Mouse (Mus musculus) forebrain, embryonic 16.5 days (tissue): ENCODE results near the gene Col13a1. TPM values are rescaled to one million over a fixed set of nuclear protein-coding genes. Genes with fewer than 3 reads are reported as not detected.

ENCODE experiments used
- ATAC-seq: fragments of 200-750 bp; cut with Nextera tagmentation; 2 replicates; pipeline ENCODE4 v1.8.0; 2017; ENCODE audit warnings: mild to moderate bottlenecking, moderate library complexity
- H3K27ac ChIP-seq: fragments of 300-500 bp; sonication (generic); 2 replicates; pipeline ENCODE4 v1.5.1; 2014; ENCODE audit warnings: low read length, control low read depth
- H3K27me3 ChIP-seq: fragments of 300-500 bp; sonication (generic); replicated peaks from 2 replicates; pipeline ENCODE4 v1.6.1; 2014; ENCODE audit warnings: low read length; ENCODE audit not compliant: control insufficient read depth, insufficient read depth
- H3K36me3 ChIP-seq: fragments of 300-500 bp; sonication (generic); 2 replicates; pipeline ENCODE4 v1.6.1; 2014; ENCODE audit not compliant: control insufficient read depth, insufficient read depth
- H3K4me1 ChIP-seq: fragments of 300-500 bp; sonication (generic); replicated peaks from 2 replicates; pipeline ENCODE4 v1.6.1; 2014; ENCODE audit warnings: low read length; ENCODE audit not compliant: control insufficient read depth, insufficient read depth
- H3K4me2 ChIP-seq: fragments of 300-500 bp; sonication (generic); 2 replicates; pipeline ENCODE4 v1.6.1; 2014; ENCODE audit warnings: mild to moderate bottlenecking, low read length, control low read depth
- H3K4me3 ChIP-seq: fragments of 300-500 bp; sonication (generic); replicated peaks from 2 replicates; pipeline ENCODE4 v1.5.1; 2014; ENCODE audit warnings: mild to moderate bottlenecking, low read length, control low read depth
- H3K9ac ChIP-seq: fragments of 300-500 bp; sonication (generic); replicated peaks from 2 replicates; pipeline ENCODE4 v1.6.1; 2014; ENCODE audit warnings: low read depth, low read length, control low read depth
- H3K9me3 ChIP-seq: fragments of 300-500 bp; sonication (generic); 2 replicates; pipeline ENCODE4 v1.6.1; 2016; ENCODE audit warnings: low read length; ENCODE audit not compliant: control insufficient read depth
- WGBS: fragments of 180-500 bp; shearing (Covaris S2); extraction: QIAGEN DNeasy Blood & Tissue Kit; methylation state at CpG from one replicate; pipeline ENCODE4 v1.1.7; 2014; 5-methylcytosine and 5-hydroxymethylcytosine counted together
- polyA plus RNA-seq: library from polyadenylated mRNA; unstranded; fragments of >200 nt; fragmentation: Nextera tagmentation; extraction: Ambion mirVana; gene quantifications from 2 replicates; pipeline ENCODE4 v1.2.1, GENCODE M21; 2015

The Col13a1 gene
- polyA plus RNA-seq, 1 experiment from 2014 or later = 0.98 TPM

DNA sequence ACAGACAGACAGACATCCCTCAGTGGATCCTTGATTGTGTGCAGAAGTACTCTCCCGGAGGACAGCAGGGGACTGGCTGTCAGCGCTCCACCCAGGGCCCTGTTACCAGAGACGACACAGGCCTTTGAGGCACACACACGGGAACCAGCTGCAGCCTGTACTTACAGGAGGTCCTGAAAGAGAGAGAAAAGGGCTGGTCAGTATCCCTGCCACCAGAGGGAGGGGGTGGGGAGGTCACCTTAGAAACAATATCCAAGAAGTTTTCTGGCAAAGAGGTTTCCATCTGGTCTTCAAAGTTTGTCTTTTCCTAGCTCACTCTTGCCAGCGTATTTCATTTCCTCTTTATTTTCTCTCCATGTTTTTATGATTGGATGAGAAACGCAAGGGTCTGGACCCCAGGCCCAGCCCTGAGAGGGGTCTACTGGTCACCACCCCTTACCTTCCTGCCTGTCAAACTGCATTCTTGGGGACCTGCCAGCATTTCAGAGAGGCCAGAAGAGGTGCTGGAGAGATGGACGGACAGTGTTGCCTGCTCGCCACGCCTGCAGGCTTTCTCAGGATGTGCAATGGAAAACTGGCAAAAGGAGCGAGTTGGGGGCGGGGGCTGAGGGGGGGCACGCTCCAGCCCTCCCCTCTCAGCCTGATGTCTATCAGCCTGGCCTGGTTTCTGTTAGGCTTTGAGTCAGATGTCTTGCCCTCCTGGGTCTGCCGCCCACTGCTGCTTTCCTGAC, 58.8 kb downstream of the Col13a1 start:
- no peak for ATAC-seq
- H3K9ac ChIP-seq = no peak overlapping the region
- no peak overlapping the region for H3K4me2 ChIP-seq
- 39% methylated on average over 13 of the region's 13 CpGs for WGBS
- H3K9me3 ChIP-seq = peaks cover 7% of the 10 kb centered on the region; the same call in 1 of the 2 replicates
- H3K27me3 ChIP-seq = no peaks in the 10 kb centered on the region
- no peak overlapping the region for H3K4me3 ChIP-seq
- H3K4me1 ChIP-seq = peaks cover 5% of the 10 kb centered on the region
- no peaks in the 10 kb centered on the region for H3K36me3 ChIP-seq
- no peak overlapping the region for H3K27ac ChIP-seq

DNA sequence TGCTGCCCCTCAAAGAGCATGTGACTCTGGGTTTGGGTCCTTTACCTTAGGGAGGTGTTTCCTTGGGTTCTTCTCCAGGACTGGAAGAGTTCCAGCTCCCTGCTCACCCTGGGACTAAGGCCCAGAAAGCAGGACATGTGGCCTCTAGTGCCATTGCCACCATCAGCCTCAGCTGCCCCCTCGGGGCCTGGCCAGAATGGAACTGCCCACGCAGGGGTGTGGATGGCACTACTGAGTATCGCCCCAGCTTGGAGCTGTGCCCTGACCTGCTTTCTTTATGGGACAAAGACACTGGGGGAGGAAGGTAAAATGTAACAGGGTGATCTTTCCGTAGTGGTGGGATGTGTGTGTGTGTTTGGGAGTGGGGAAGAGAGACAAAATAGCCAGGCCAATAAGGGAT, 59.4 kb downstream of the Col13a1 start:
- peaks cover 8% of the 10 kb centered on the region; the same call in 1 of the 2 replicates for H3K9me3 ChIP-seq
- no peak overlapping the region for H3K4me3 ChIP-seq
- WGBS = 61% methylated on average over 4 of the region's 4 CpGs
- H3K4me1 ChIP-seq = peaks cover 5% of the 10 kb centered on the region
- no peak for ATAC-seq
- H3K4me2 ChIP-seq = no peak overlapping the region
- no peak overlapping the region for H3K9ac ChIP-seq
- no peaks in the 10 kb centered on the region for H3K27me3 ChIP-seq
- H3K27ac ChIP-seq = no peak overlapping the region
- H3K36me3 ChIP-seq = no peaks in the 10 kb centered on the region

DNA sequence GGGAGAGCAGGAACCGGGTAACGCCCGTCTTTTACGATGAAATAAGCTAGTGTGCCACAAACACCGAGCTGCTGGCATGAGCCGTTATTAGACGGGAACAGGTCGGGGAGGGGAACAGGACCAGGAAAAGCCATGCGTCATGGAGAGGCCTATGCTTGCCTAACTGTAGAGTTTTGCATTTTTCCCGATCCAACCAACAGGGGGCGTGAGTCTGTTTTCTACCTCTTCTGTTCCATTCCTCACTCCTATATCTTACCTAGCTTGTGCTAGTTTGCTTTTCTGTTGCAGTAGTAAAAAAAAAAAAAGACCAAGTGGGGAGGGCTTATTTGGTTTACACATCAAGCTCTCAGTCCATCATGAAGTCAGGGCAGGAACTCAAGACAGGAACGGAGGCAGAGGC, 61.8 kb downstream of the Col13a1 start:
- Histone ChIP-seq H3K4me3 (no peak overlapping the region), H3K27me3 (no peaks in the 10 kb centered on the region), H3K9ac (no peak overlapping the region), H3K4me1 (peaks cover 5% of the 10 kb centered on the region; the same call in 1 of the 2 replicates), H3K9me3 (peaks cover 11% of the 10 kb centered on the region), H3K27ac (no peak overlapping the region), H3K4me2 (no peak overlapping the region), H3K36me3 (no peaks in the 10 kb centered on the region)
- 96% methylated on average over 12 of the region's 12 CpGs for WGBS
- ATAC-seq = no peak

DNA sequence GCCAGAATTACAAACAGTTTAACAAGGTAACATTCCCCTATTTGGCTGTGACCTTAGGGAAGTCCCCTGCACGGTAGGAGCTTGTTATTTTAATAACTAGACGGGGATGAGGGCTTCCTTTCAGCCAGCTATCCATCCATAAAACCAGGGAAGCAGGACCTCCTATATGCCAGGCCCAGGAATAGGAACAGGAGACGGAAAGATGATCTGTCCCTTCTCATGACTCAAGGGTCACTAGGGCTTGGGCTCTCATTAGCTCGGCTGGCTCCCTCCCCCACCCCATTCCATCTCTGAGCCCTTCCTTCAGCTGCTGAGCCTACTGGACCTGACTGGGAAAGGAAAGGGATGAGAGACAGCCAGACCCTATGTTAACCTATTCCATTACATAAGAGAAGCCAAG, 67.1 kb downstream of the Col13a1 start:
- Histone ChIP-seq H3K27ac (no peak overlapping the region), H3K4me3 (no peak overlapping the region), H3K4me2 (no peak overlapping the region), H3K9me3 (peaks cover 11% of the 10 kb centered on the region), H3K27me3 (no peaks in the 10 kb centered on the region), H3K36me3 (no peaks in the 10 kb centered on the region), H3K9ac (no peak overlapping the region), H3K4me1 (no peaks in the 10 kb centered on the region)
- 59% methylated on average over 4 of the region's 4 CpGs for WGBS
- ATAC-seq = no peak

DNA sequence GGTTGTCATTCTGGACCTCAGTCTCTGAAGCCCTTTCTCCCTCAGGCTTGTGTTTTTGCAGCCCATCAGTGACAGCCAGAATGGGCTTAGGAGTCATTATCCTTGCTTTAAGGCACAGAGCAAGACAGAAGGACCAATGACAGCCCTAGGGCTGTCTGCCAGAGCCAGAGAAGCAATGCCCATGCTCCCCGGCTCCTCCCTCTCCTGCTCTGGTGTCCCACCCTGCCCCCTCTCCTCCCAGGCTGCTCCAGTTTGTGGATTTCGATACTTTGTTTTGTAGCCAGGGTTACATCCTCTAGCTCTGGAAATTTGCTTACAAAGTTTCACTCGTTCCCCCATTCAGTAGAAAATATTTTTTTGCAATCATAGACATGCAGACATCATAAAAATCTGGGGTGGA, 69.9 kb downstream of the Col13a1 start:
- Histone ChIP-seq H3K9ac (no peak overlapping the region), H3K9me3 (peaks cover 3% of the 10 kb centered on the region), H3K36me3 (no peaks in the 10 kb centered on the region), H3K27me3 (no peaks in the 10 kb centered on the region), H3K4me3 (no peak overlapping the region), H3K4me1 (peaks cover 3% of the 10 kb centered on the region; the same call in 1 of the 2 replicates), H3K27ac (no peak overlapping the region), H3K4me2 (no peak overlapping the region)
- ATAC-seq = no peak
- 71% methylated on average over 3 of the region's 3 CpGs for WGBS

DNA sequence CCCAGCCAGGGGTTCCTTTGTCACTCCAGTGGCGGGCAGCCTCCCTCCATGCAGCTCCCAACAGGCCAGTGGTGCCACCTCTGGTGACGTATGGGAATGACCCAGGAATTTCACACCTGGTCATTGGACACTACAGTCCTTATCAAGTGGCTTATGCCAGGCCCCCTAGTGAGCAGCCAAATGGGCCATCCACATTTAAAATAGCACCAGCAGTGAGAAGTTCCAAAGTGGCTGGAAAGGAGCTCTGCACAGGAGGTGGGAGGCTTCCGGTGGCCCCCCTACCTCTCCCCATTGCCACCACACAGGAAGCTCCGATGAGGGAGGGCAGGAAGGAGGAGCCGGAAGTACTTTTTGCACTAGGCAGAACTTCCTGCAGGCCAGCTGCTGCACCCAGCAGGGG, 72.7 kb downstream of the Col13a1 start:
- Histone ChIP-seq H3K36me3 (no peaks in the 10 kb centered on the region), H3K4me1 (peaks cover 3% of the 10 kb centered on the region; the same call in 1 of the 2 replicates), H3K27ac (no peak overlapping the region), H3K9ac (no peak overlapping the region), H3K9me3 (no peaks in the 10 kb centered on the region; the same call in 1 of the 2 replicates), H3K4me3 (no peak overlapping the region), H3K4me2 (no peak overlapping the region), H3K27me3 (no peaks in the 10 kb centered on the region)
- WGBS = 43% methylated on average over 5 of the region's 5 CpGs
- no peak for ATAC-seq

DNA sequence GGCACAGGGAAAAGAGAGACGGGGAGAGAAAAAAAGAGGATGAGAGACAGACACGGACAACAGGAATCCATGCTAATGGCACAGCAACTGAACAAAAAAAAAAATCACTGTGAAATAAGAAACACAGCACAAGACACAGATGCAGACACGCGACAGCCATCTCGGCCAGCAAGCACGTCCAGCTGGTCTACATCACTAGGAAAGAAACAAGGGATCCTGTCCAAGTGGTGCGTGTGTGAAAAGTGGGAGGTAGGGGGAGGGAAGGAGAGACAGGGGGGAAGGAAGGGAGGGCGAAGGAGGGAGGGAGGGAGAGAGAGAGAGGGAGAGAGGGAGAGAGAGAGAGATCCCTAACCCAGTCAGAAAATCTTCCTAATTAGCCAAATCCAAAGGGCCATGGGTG, 73.6 kb downstream of the Col13a1 start:
- Histone ChIP-seq H3K4me1 (peaks cover 3% of the 10 kb centered on the region; the same call in 1 of the 2 replicates), H3K36me3 (no peaks in the 10 kb centered on the region), H3K4me3 (no peak overlapping the region), H3K9me3 (no peaks in the 10 kb centered on the region; the same call in 1 of the 2 replicates), H3K4me2 (no peak overlapping the region), H3K27ac (no peak overlapping the region; the same call in 1 of the 2 replicates), H3K9ac (no peak overlapping the region), H3K27me3 (no peaks in the 10 kb centered on the region)
- ATAC-seq = no peak
- 48% methylated on average over 8 of the region's 8 CpGs for WGBS

DNA sequence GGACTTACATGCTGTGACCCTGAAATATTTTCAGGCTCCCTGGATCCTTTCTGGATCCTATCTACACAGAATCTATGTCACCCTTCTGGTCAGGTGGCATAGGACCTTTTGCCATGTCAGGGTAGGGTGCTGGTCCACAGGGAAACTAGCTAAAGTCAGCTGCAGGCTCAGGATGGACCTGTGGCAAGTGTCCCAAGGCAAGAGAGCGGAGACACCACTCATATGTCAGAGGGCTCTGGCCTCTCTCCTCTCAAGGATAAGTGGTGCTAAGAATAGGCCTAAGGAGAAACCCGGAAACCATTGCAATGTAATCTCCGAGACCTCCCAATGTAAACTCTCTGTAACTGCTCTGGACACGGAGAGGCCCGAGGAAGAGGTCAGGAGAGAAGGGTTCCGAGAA, 80.8 kb downstream of the Col13a1 start:
- no peak for ATAC-seq
- Histone ChIP-seq H3K4me1 (no peaks in the 10 kb centered on the region), H3K4me3 (no peak overlapping the region), H3K9ac (no peak overlapping the region), H3K27ac (no peak overlapping the region), H3K36me3 (no peaks in the 10 kb centered on the region), H3K4me2 (no peak overlapping the region), H3K27me3 (no peaks in the 10 kb centered on the region), H3K9me3 (no peaks in the 10 kb centered on the region)
- 88% methylated on average over 6 of the region's 6 CpGs for WGBS

DNA sequence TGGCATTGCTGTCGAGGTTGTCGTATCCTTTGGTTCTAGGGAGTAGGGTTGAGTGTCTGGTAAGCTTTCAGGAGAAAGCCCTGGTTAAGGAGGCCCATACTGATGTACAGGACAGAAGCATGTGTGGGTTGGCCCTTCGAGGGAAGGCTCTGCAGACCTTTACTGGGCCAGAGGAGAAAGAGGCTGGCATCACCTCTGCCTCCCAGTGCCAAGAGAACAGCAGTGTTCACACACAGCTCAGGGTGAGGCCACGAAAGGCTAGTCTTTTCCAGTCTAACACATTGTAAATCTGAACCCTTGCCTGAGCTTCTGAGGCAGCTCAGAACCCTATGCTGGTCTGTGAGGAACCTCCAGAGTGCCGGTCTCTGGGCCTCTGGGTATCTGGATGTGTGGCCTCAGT, 84.3 kb downstream of the Col13a1 start:
- no peak overlapping the region for H3K4me2 ChIP-seq
- no peaks in the 10 kb centered on the region for H3K27me3 ChIP-seq
- no peaks in the 10 kb centered on the region for H3K36me3 ChIP-seq
- H3K9me3 ChIP-seq = no peaks in the 10 kb centered on the region
- no peak for ATAC-seq
- 82% methylated on average over 5 of the region's 5 CpGs for WGBS
- H3K9ac ChIP-seq = no peak overlapping the region
- H3K27ac ChIP-seq = no peak overlapping the region
- no peaks in the 10 kb centered on the region for H3K4me1 ChIP-seq
- no peak overlapping the region for H3K4me3 ChIP-seq
